Mouse (Mus musculus): Measurements from ENCODE around the gene Gjd3. TPM values are rescaled to one million over a fixed set of nuclear protein-coding genes. Genes with fewer than 3 reads are reported as not detected.

The Gjd3 gene
- 1.9 and 2.1 TPM in 2 replicates for polyA plus RNA-seq (2015; fragmentation: Nextera tagmentation; extraction: Ambion mirVana)

DNA sequence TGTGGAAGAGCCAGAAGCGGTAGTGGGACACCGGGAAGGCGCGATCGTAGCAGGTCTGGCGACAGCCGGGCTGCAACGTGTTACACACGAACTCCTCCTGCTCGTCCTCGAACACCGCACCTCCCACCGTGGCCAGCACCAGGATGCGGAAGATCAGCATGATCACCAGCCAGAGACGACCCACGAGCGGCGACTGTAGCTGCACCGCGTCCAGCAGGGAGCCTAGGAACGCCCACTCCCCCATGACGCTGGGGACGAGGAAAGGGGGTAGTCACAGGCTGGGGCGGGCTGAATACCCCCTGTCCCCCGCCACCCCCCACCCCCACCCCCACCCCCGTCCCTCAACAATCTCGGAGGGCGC is at the start of gene Gjd3:
Gene Gjd3 (minus strand): TSS at position 244 of the 361 bp plus-strand sequence.
- no peaks in the 10 kb centered on the region for H3K27me3 ChIP-seq (ENCODE audit: control insufficient read depth, insufficient read depth, low read length)
- H3K4me1 ChIP-seq (replicated peaks; ENCODE audit: control insufficient read depth, insufficient read depth), result no peaks in the 10 kb centered on the region
- TF ChIP-seq EP300 (optimal IDR thresholded peaks at IDR 0.05) (no peak), CTCF (IDR thresholded peaks at IDR 0.05; ENCODE audit: low read depth) (no peak)
- H3K4me2 ChIP-seq (replicated peaks; ENCODE audit: low read depth), result peak within 1 kb of the TSS; percentile 99
- ATAC-seq (ENCODE audit: low FRiP score, low TSS enrichment) (no peak; the same call in 1 of the 2 replicates), DNase-seq (ENCODE audit: low spot score) (no peak)
- peak within 1 kb of the TSS; percentile 68 for H3K9ac ChIP-seq (ENCODE audit: low read length)
- H3K9me3 ChIP-seq (ENCODE audit: control insufficient read depth, low read length), result no peaks in the 10 kb centered on the region
- H3K27ac ChIP-seq (replicated peaks), result peak within 1 kb of the TSS; percentile 40; the same call in 1 of the 2 replicates
- H3K4me3 ChIP-seq (ENCODE audit: low read depth, low read length), result peak within 1 kb of the TSS; percentile 62
- H3K36me3 ChIP-seq (ENCODE audit: control insufficient read depth, insufficient read depth, low read length), result no peaks in the 10 kb centered on the region
- 3% methylated on average over 28 of the region's 28 CpGs for WGBS

DNA sequence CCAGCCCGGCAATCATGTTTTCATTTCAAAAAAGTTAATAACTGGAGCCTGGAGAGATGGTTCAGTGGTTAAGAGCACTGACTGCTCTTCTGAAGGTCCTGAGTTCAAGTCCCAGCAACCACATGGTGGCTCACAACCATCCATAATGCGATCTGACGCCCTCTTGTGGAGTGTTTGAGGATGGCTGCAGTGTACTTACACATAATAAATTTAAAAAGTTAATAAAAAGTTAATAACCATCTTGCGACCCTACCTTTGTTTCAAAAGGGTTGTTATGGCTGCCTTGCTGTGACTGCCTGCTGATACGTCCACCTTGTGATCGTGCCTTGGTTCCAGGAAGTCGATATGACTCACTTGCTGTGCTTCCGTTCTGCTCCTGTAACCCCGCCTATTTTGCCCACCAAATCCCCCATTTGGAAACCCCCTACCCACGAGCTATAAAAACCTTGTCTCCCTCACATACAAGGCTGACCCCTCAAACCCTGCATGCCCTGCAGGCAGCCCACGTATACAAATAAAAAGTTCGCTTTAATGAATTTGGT is 44.2 kb upstream of the Gjd3 start:
- H3K4me1 ChIP-seq (replicated peaks; ENCODE audit: control insufficient read depth, insufficient read depth), result no peaks in the 10 kb centered on the region
- H3K36me3 ChIP-seq (ENCODE audit: control insufficient read depth, insufficient read depth, low read length), result no peaks in the 10 kb centered on the region
- 81% methylated on average over 12 of the region's 12 CpGs for WGBS
- no peaks in the 10 kb centered on the region for H3K9me3 ChIP-seq (ENCODE audit: control insufficient read depth, low read length)
- no peak overlapping the region for H3K27ac ChIP-seq (replicated peaks)
- no peak overlapping the region for H3K9ac ChIP-seq (ENCODE audit: low read length)
- DNase-seq (ENCODE audit: low spot score) (no peak), ATAC-seq (ENCODE audit: low FRiP score, low TSS enrichment) (no peak)
- no peaks in the 10 kb centered on the region for H3K27me3 ChIP-seq (ENCODE audit: control insufficient read depth, insufficient read depth, low read length)
- TF ChIP-seq EP300 (optimal IDR thresholded peaks at IDR 0.05), result no peak
- TF ChIP-seq CTCF (IDR thresholded peaks at IDR 0.05; ENCODE audit: low read depth), result peak; percentile 23; the same call in 1 of the 2 replicates
- H3K4me2 ChIP-seq (replicated peaks; ENCODE audit: low read depth), result no peak overlapping the region
- H3K4me3 ChIP-seq (ENCODE audit: low read depth, low read length), result no peak overlapping the region

DNA sequence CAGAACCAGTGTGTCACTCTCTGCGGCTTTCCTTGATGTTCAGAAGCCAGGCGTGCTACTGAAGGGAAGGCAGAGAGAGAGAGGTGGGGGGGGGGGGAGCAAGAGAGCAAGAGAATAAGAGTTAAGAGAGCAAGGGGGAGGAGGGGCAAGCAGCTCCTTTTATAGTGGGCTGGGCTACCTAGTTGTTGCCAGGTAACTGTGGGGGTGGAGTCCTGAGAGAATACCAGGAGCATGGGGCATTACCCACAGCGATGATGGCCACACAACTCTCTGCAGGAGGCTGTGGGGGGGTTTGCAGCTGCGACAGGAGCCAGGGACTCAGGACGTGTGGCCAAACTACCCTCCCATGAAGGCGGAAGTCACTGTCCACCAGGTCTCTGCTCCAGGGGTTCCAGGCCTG is 43.1 kb upstream of the Gjd3 start:
- TF ChIP-seq EP300 (optimal IDR thresholded peaks at IDR 0.05) (no peak), CTCF (IDR thresholded peaks at IDR 0.05; ENCODE audit: low read depth) (no peak)
- Histone ChIP-seq H3K4me2 (replicated peaks; ENCODE audit: low read depth) (no peak overlapping the region), H3K36me3 (ENCODE audit: control insufficient read depth, insufficient read depth, low read length) (no peaks in the 10 kb centered on the region), H3K4me3 (ENCODE audit: low read depth, low read length) (no peak overlapping the region), H3K4me1 (replicated peaks; ENCODE audit: control insufficient read depth, insufficient read depth) (no peaks in the 10 kb centered on the region), H3K9me3 (ENCODE audit: control insufficient read depth, low read length) (no peaks in the 10 kb centered on the region), H3K9ac (ENCODE audit: low read length) (no peak overlapping the region), H3K27ac (replicated peaks) (no peak overlapping the region), H3K27me3 (ENCODE audit: control insufficient read depth, insufficient read depth, low read length) (no peaks in the 10 kb centered on the region)
- 91% methylated on average over 6 of the region's 6 CpGs for WGBS
- DNase-seq (ENCODE audit: low spot score) (no peak), ATAC-seq (ENCODE audit: low FRiP score, low TSS enrichment) (no peak)

- H3K4me1 ChIP-seq (replicated peaks; ENCODE audit: control insufficient read depth, insufficient read depth), result no peaks in the 10 kb centered on the region
- DNase-seq (ENCODE audit: low spot score) (no peak), ATAC-seq (ENCODE audit: low FRiP score, low TSS enrichment) (no peak)
- no peaks in the 10 kb centered on the region for H3K9me3 ChIP-seq (ENCODE audit: control insufficient read depth, low read length)
- no peaks in the 10 kb centered on the region for H3K27me3 ChIP-seq (ENCODE audit: control insufficient read depth, insufficient read depth, low read length)
- TF ChIP-seq CTCF (IDR thresholded peaks at IDR 0.05; ENCODE audit: low read depth), result no peak
- no peak for TF ChIP-seq EP300 (optimal IDR thresholded peaks at IDR 0.05)
- 0 out of 2 replicates have a peak overlapping the region, but pooled peaks have one; percentile 38 for H3K9ac ChIP-seq (ENCODE audit: low read length)
- no peaks in the 10 kb centered on the region for H3K36me3 ChIP-seq (ENCODE audit: control insufficient read depth, insufficient read depth, low read length)
- peak overlapping the region; percentile 73; the same call in 1 of the 2 replicates for H3K27ac ChIP-seq (replicated peaks)
- 30% methylated on average over 18 of the region's 18 CpGs for WGBS
- H3K4me3 ChIP-seq (ENCODE audit: low read depth, low read length), result peak overlapping the region; percentile 75
- peak overlapping the region; percentile 62 for H3K4me2 ChIP-seq (replicated peaks; ENCODE audit: low read depth)
Observed at GRCm38 (mm10) chr11:99024468-99025134, 41.8 kb upstream of the Gjd3 start.

- Histone ChIP-seq H3K4me1 (replicated peaks; ENCODE audit: control insufficient read depth, insufficient read depth) (no peaks in the 10 kb centered on the region), H3K4me2 (replicated peaks; ENCODE audit: low read depth) (peak within 1 kb of the TSS; percentile 73), H3K27me3 (ENCODE audit: control insufficient read depth, insufficient read depth, low read length) (no peaks in the 10 kb centered on the region), H3K36me3 (ENCODE audit: control insufficient read depth, insufficient read depth, low read length) (no peaks in the 10 kb centered on the region), H3K9ac (ENCODE audit: low read length) (peak within 1 kb of the TSS; percentile 79), H3K4me3 (ENCODE audit: low read depth, low read length) (peak within 1 kb of the TSS; percentile 75), H3K9me3 (ENCODE audit: control insufficient read depth, low read length) (no peaks in the 10 kb centered on the region), H3K27ac (replicated peaks) (peak within 1 kb of the TSS; percentile 73)
- under 1% methylated on average over 54 of the region's 54 CpGs for WGBS
- ATAC-seq (ENCODE audit: low FRiP score, low TSS enrichment) (peak; percentile 95), DNase-seq (ENCODE audit: low spot score) (peak; percentile 92)
- TF ChIP-seq EP300 (optimal IDR thresholded peaks at IDR 0.05) (peak; percentile 99), CTCF (IDR thresholded peaks at IDR 0.05; ENCODE audit: low read depth) (no peak)
Observed at GRCm38 (mm10) chr11:99023500-99024467, 41.0 kb upstream of the Gjd3 start, which contains the start of gene Top2a. TSS of gene Top2a (minus strand) at chr11:99024189.

Data from stomach, postnatal 0 days (tissue).